Mouse (Mus musculus) CH12.LX (cell line): ENCODE results near the gene Polr2i. TPM values are rescaled to one million over a fixed set of nuclear protein-coding genes. Genes with fewer than 3 reads are reported as not detected.

Experiments
- DNase-seq: peaks from one replicate; pipeline ENCODE4 v3.0.0-alpha.2; 2013; ENCODE audit errors: extremely low read depth
- H3K27ac ChIP-seq: 2 replicates; pipeline ENCODE4 v1.5.1; 2012; ENCODE audit warnings: low read depth, mild to moderate bottlenecking, control low read depth, moderate library complexity; ENCODE audit not compliant: insufficient read depth
- H3K27me3 ChIP-seq: replicated peaks from 2 replicates; pipeline ENCODE3; 2012; ENCODE audit warnings: inconsistent platforms
- H3K36me3 ChIP-seq, 2 experiments: replicated peaks in 1 of 2; 2 replicates each; pipeline versions ENCODE3 to v1.6.1; 2012; ENCODE audit warnings: inconsistent platforms in 1 of 2, low read length in 1 of 2, mild to moderate bottlenecking in 1 of 2, mixed read lengths in 1 of 2, moderate library complexity in 1 of 2; ENCODE audit not compliant: control insufficient read depth in 1 of 2, insufficient read depth in 1 of 2
- H3K4me1 ChIP-seq, 2 experiments: 2 replicates each; pipeline ENCODE4 v1.6.1; 2012; ENCODE audit warnings: inconsistent platforms in 1 of 2, moderate library complexity in 1 of 2; ENCODE audit not compliant: insufficient read depth in 2 of 2, control insufficient read depth in 1 of 2
- H3K4me2 ChIP-seq: 2 replicates; pipeline ENCODE4 v1.6.1; 2012; ENCODE audit warnings: low read depth, mild to moderate bottlenecking, control low read depth; ENCODE audit not compliant: poor library complexity, insufficient read depth, severe bottlenecking
- H3K4me3 ChIP-seq, 3 experiments: fragments of 150-350 bp in 1 of 3; sonication (generic) in 1 of 3; replicated peaks in 1 of 3; 2 replicates each; pipeline versions ENCODE3 to v1.5.1; 2011 to 2012; ENCODE audit warnings: low read depth in 2 of 3, low read length in 2 of 3, mild to moderate bottlenecking in 2 of 3, moderate library complexity in 2 of 3, control low read depth in 1 of 3, improper control_type of control experiment in 1 of 3, inconsistent platforms in 1 of 3, mixed read lengths in 1 of 3; ENCODE audit not compliant: poor library complexity in 1 of 3
- H3K79me2 ChIP-seq: replicated peaks from 2 replicates; pipeline ENCODE4 v1.6.1; 2012; ENCODE audit warnings: mild to moderate bottlenecking, moderate library complexity; ENCODE audit not compliant: control insufficient read depth, poor library complexity, insufficient read depth, severe bottlenecking; ENCODE audit errors: extremely low read depth
- H3K9ac ChIP-seq: 2 replicates; pipeline ENCODE4 v1.6.1; 2012; ENCODE audit warnings: low read depth, mild to moderate bottlenecking, control low read depth, moderate library complexity; ENCODE audit not compliant: insufficient read depth
- H3K9me3 ChIP-seq: replicated peaks from 2 replicates; pipeline ENCODE3; 2012; ENCODE audit warnings: low read length, inconsistent platforms, mixed read lengths
- CHD2 ChIP-seq: IDR thresholded peaks from 2 replicates; pipeline ENCODE4 v1.6.1; 2011; ENCODE audit warnings: low read length, improper control_type of control experiment
- CTCF ChIP-seq, 2 experiments: IDR thresholded peaks in 1 of 2; conservative IDR thresholded peaks in 1 of 2; 2 replicates each; pipeline ENCODE4 v1.5.1; 2011 to 2012; ENCODE audit warnings: low read depth in 2 of 2, low read length in 2 of 2, improper control_type of control experiment in 1 of 2, inconsistent platforms in 1 of 2, mild to moderate bottlenecking in 1 of 2, moderate library complexity in 1 of 2
- ELF1 ChIP-seq: IDR thresholded peaks from 2 replicates; pipeline ENCODE4 v1.6.1; 2014; ENCODE audit warnings: low read depth, mild to moderate bottlenecking, inconsistent platforms, low read length, improper control_type of control experiment
- ETS1 ChIP-seq: conservative IDR thresholded peaks from 2 replicates; pipeline ENCODE4 v1.6.1; 2012; ENCODE audit warnings: low read depth, mild to moderate bottlenecking, inconsistent platforms, low read length, improper control_type of control experiment, moderate library complexity
- HCFC1 ChIP-seq: IDR thresholded peaks from 2 replicates; pipeline ENCODE4 v1.6.1; 2012; ENCODE audit warnings: low read depth, mild to moderate bottlenecking, inconsistent platforms, low read length, improper control_type of control experiment
- IRF4 ChIP-seq: IDR thresholded peaks from 2 replicates; pipeline ENCODE4 v1.6.1; 2014; ENCODE audit warnings: low read depth, mild to moderate bottlenecking, inconsistent platforms, low read length, improper control_type of control experiment
- JUND ChIP-seq: conservative IDR thresholded peaks from 2 replicates; pipeline ENCODE4 v1.6.1; 2011; ENCODE audit warnings: low read depth, low read length, improper control_type of control experiment
- MAX ChIP-seq: IDR thresholded peaks from 2 replicates; pipeline ENCODE4 v1.6.1; 2011; ENCODE audit warnings: low read length, improper control_type of control experiment
- MEF2A ChIP-seq: IDR thresholded peaks from 2 replicates; pipeline ENCODE4 v1.6.1; 2014; ENCODE audit warnings: low read depth, mild to moderate bottlenecking, inconsistent platforms, low read length, improper control_type of control experiment, borderline replicate concordance
- NRF1 ChIP-seq: IDR thresholded peaks from 2 replicates; pipeline ENCODE4 v1.6.1; 2014; ENCODE audit warnings: low read depth, mild to moderate bottlenecking, inconsistent platforms, low read length, improper control_type of control experiment, moderate library complexity
- PAX5 ChIP-seq: IDR thresholded peaks from 2 replicates; pipeline ENCODE4 v1.6.1; 2012; ENCODE audit warnings: low read length, inconsistent platforms, mixed read lengths
- POLR2A ChIP-seq: IDR thresholded peaks from 2 replicates; pipeline ENCODE4 v1.6.1; 2011; ENCODE audit warnings: low read depth, mild to moderate bottlenecking, improper control_type of control experiment, low read length
- RAD21 ChIP-seq: IDR thresholded peaks from 2 replicates; pipeline ENCODE4 v1.6.1; 2011; ENCODE audit warnings: low read depth, mild to moderate bottlenecking, low read length, improper control_type of control experiment, moderate library complexity
- SMC3 ChIP-seq: IDR thresholded peaks from 2 replicates; pipeline ENCODE4 v1.6.1; 2011; ENCODE audit warnings: low read depth, low read length, improper control_type of control experiment
- TBP ChIP-seq: conservative IDR thresholded peaks from 2 replicates; pipeline ENCODE4 v1.6.1; 2011; ENCODE audit warnings: low read depth, low read length, improper control_type of control experiment
- TCF12 ChIP-seq: IDR thresholded peaks from 2 replicates; pipeline ENCODE4 v1.6.1; 2014; ENCODE audit warnings: low read depth, mild to moderate bottlenecking, inconsistent platforms, low read length, improper control_type of control experiment
- USF2 ChIP-seq: conservative IDR thresholded peaks from 2 replicates; pipeline ENCODE4 v1.6.1; 2011; ENCODE audit warnings: low read depth, low read length, improper control_type of control experiment
- ZC3H11A ChIP-seq: IDR thresholded peaks from 2 replicates; pipeline ENCODE4 v1.6.1; 2012; ENCODE audit warnings: low read depth, mild to moderate bottlenecking, inconsistent platforms, low read length, improper control_type of control experiment
- ZMIZ1 ChIP-seq: IDR thresholded peaks from 2 replicates; pipeline ENCODE4 v1.6.1; 2012; ENCODE audit warnings: low read depth, mild to moderate bottlenecking, inconsistent platforms, low read length, improper control_type of control experiment
- ZNF384 ChIP-seq: IDR thresholded peaks from 2 replicates; pipeline ENCODE4 v1.6.1; 2012; ENCODE audit warnings: low read depth, low read length, improper control_type of control experiment, inconsistent platforms
- dilution Hi-C: fragments of 300-500 bp; cut with MboI; formaldehyde crosslinking; loops from 2 replicates; pipeline ENCODE4 v1.14.3; 2020; ENCODE audit warnings: low sequenced_read_pairs; ENCODE audit not compliant: extremely low pct_unique_long_range_greater_than_20kb, extremely low pct_ligation_motif_present
- in situ Hi-C: fragments of 300-500 bp; cut with MboI; formaldehyde crosslinking; loops from 3 replicates; pipeline ENCODE4 v1.14.3; 2019; ENCODE audit warnings: low sequenced_read_pairs, low pct_ligation_motif_present, low pct_unique_long_range_greater_than_20kb, mixed read lengths
- polyA plus RNA-seq: library from polyadenylated mRNA; unstranded; fragments of >175 nt; gene quantifications from 2 replicates; pipeline ENCODE4 v1.2.1, GENCODE M21; 2012; ENCODE audit warnings: low read depth; ENCODE audit not compliant: insufficient read length
- total RNA-seq, 2 experiments: library from RNA; depleted of rRNA; stranded (reverse); fragments of 300-350 nt in 1 of 2; fragments of >200 nt in 1 of 2; gene quantifications; 2 replicates each; pipeline ENCODE4 v1.2.3; 2012 to 2014

The Polr2i gene
- total and polyA plus RNA-seq, 3 experiments: 62.9 to 83.6 (median 75.4) TPM

- TF ChIP-seq TCF12: 0 out of 2 replicates have a peak, but pooled peaks have one; percentile 45
- TF ChIP-seq TBP: no peak; the same call in 1 of the 2 replicates
- no peak for TF ChIP-seq POLR2A
- TF ChIP-seq ZNF384: no peak
- no peak for TF ChIP-seq SMC3
- peak; percentile 98 for TF ChIP-seq MAX
- TF ChIP-seq ETS1: peak; percentile 32
- TF ChIP-seq MEF2A: 0 out of 2 replicates have a peak, but pooled peaks have one; percentile 25
- TF ChIP-seq HCFC1: 0 out of 2 replicates have a peak, but pooled peaks have one; percentile 13
- TF ChIP-seq IRF4: no peak
- no peak for TF ChIP-seq JUND
- no peak; the same call in 1 of the 2 replicates for TF ChIP-seq ELF1
- peak; percentile 83 for TF ChIP-seq NRF1
- no peak for TF ChIP-seq CTCF (conservative IDR thresholded peaks at IDR 0.05 in 1 of 2, IDR thresholded peaks at IDR 0.05 in 1 of 2; ENCODE audit: low read depth in 2 of 2, low read length in 2 of 2)
- TF ChIP-seq, all 38 proteins: peak for 17
Measured at GRCm38 (mm10) chr7:30280670-30281138, 49.0 kb downstream of the Polr2i start (continued).

GRCm38 (mm10) chr7:30281522-30281921 lies 49.8 kb downstream of the Polr2i start:
- dilution Hi-C loops (no loop called here), in situ Hi-C loops (no loop called here)
- Histone ChIP-seq H3K27ac (no peak overlapping the region), H3K27me3 (peaks cover 9% of the 10 kb centered on the region), H3K9me3 (no peaks in the 10 kb centered on the region), H3K36me3 (peaks cover 0 to 8% of the 10 kb centered on the region in 2 experiments), H3K9ac (no peak overlapping the region), H3K79me2 (peaks cover 5% of the 10 kb centered on the region; the same call in 1 of the 2 replicates), H3K4me2 (no peak overlapping the region), H3K4me3 (no peak overlapping the region), H3K4me1 (peaks cover 5 to 26% of the 10 kb centered on the region in 2 experiments)
- TF ChIP-seq TCF12 (no peak), PAX5 (no peak), USF2 (no peak), CHD2 (no peak), ZMIZ1 (no peak), TBP (no peak), RAD21 (no peak), MAX (no peak), ZC3H11A (no peak), CTCF (conservative IDR thresholded peaks at IDR 0.05 in 1 of 2, IDR thresholded peaks at IDR 0.05 in 1 of 2; ENCODE audit: low read depth in 2 of 2, low read length in 2 of 2) (no peak)
- DNase-seq: no peak
